Mouse (Mus musculus) ES-Bruce4 (cell line): ENCODE measurements around the gene Helz2. TPM values are rescaled to one million over a fixed set of nuclear protein-coding genes. Genes with fewer than 3 reads are reported as not detected.

Source experiments
- H3K27ac ChIP-seq: 2 replicates; pipeline ENCODE4 v1.5.1; 2012; ENCODE audit warnings: low read length, inconsistent platforms; ENCODE audit not compliant: insufficient read depth
- H3K27me3 ChIP-seq: 2 replicates; pipeline ENCODE4 v1.6.1; 2012; ENCODE audit warnings: mild to moderate bottlenecking, low read length, inconsistent platforms; ENCODE audit not compliant: control insufficient read depth, poor library complexity, insufficient read depth, severe bottlenecking
- H3K36me3 ChIP-seq: 2 replicates; pipeline ENCODE4 v1.6.1; 2012; ENCODE audit warnings: inconsistent platforms, mild to moderate bottlenecking, low read length, moderate library complexity; ENCODE audit not compliant: control insufficient read depth, poor library complexity, insufficient read depth, severe bottlenecking
- H3K4me1 ChIP-seq: one replicate; pipeline ENCODE4 v1.8.1; 2011; ENCODE audit warnings: low read length; ENCODE audit not compliant: control insufficient read depth, insufficient read depth
- H3K4me3 ChIP-seq: 2 replicates; pipeline ENCODE4 v1.5.1; 2011; ENCODE audit warnings: low read depth, mild to moderate bottlenecking, low read length
- H3K9ac ChIP-seq: 2 replicates; pipeline ENCODE4 v1.6.1; 2012; ENCODE audit warnings: low read depth, mild to moderate bottlenecking, inconsistent platforms; ENCODE audit not compliant: poor library complexity, severe bottlenecking
- H3K9me3 ChIP-seq: replicated peaks from 2 replicates; pipeline ENCODE4 v1.6.1; 2012; ENCODE audit warnings: mild to moderate bottlenecking, low read length, inconsistent platforms; ENCODE audit not compliant: control insufficient read depth, poor library complexity, insufficient read depth, severe bottlenecking
- CTCF ChIP-seq: IDR thresholded peaks from one replicate; pipeline ENCODE4 v1.8.1; 2011; ENCODE audit warnings: low read depth, low read length
- EP300 ChIP-seq: IDR thresholded peaks from 2 replicates; pipeline ENCODE4 v1.6.1; 2011; ENCODE audit warnings: low read depth, low read length; ENCODE audit not compliant: insufficient read depth
- POLR2A ChIP-seq: IDR thresholded peaks from one replicate; pipeline ENCODE4 v1.8.1; 2011; ENCODE audit warnings: low read length; ENCODE audit not compliant: insufficient read depth
- polyA plus RNA-seq: library from polyadenylated mRNA; stranded (reverse); fragments of >200 nt; gene quantifications from 2 replicates; pipeline ENCODE4 v1.2.4, GENCODE M21; 2011; ENCODE audit warnings: low read depth; ENCODE audit not compliant: missing spikeins, insufficient read depth, insufficient read length

The Helz2 gene
- polyA plus RNA-seq, 1 experiment: 1.4 TPM

DNA sequence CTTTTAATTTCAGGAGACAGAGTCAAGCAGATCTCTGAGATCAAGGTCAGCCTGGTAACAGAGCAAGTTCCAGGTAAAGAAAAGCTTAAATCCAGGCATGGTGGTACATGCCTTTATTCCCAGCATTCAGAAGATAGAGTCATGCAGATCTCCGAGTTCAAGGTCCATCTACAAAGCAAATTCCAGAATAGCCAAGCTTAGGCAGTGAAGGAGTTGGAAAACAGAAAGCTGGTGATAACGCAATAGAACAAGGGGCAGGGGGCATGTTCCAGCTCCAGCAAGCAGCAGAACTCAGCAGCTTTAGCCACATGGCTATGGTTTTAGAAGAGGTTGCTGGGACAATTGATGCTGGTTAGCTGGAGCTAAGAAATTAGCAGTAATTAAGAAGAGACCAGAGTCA lies 16.8 kb downstream of the Helz2 start:
- Histone ChIP-seq H3K27ac (no peak overlapping the region), H3K36me3 (no peaks in the 10 kb centered on the region), H3K27me3 (no peaks in the 10 kb centered on the region), H3K4me3 (no peak overlapping the region), H3K9me3 (no peaks in the 10 kb centered on the region), H3K9ac (no peak overlapping the region), H3K4me1 (no peaks in the 10 kb centered on the region)
- no peak for TF ChIP-seq EP300
- TF ChIP-seq POLR2A: no peak
- no peak for TF ChIP-seq CTCF

DNA sequence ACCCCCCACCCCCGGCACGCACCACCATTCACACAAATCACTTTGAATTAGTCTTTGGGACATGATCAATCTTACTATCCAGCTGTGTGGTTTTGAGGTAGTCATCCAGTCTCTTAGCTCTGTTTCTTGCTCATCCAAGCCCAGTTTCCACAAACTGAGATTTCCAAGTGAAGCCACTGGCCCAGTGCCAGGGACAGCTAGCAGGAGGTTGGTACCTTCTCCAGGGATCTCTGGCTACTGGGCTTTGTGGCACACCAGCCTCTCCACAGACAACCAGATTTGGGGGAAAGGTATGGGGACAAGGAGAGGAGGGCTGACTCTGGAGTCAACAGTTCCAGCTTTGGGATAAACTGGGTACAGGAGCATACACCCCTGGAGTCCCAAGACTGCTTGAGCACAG lies 21.5 kb downstream of the Helz2 start:
- no peak overlapping the region for H3K27ac ChIP-seq
- no peak overlapping the region for H3K4me3 ChIP-seq

DNA sequence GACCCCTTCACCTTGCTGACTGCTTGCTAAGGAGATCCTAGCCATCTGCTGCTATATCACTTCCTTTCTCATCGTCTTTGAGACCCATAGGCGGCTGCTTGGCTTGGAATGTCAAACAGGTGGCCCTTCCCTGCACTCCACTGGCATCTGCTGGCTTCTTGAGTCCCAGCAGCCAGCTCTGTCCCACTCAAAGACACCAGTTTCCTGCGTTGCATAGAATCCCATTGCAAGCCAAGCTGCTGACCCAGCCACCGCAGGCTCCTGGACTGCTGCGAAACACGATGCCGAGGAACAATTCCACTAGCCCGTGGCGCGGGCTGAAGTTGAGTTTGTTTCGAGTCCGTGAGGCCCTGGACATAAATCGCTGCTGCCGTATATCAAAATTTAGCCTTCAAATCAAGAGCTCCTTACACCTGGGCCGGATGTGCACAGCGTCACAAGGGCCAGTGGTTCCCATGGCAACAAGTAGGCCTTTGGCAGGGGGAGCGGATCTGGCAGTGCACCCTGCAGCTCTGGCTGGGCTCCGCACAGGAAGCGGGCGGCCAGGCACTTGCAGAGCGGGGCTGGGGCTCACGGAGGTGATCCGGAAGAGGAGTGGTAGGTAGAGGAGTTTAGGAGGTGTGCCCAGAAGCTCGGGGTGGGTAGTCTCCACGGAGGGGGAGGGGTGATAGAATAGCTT lies 22.1 kb downstream of the Helz2 start, which contains the start of gene Fndc11:
TSS of gene Fndc11 (plus strand) at position 476 of the 679 bp plus-strand sequence.
- Histone ChIP-seq H3K36me3 (no peaks in the 10 kb centered on the region), H3K27me3 (no peaks in the 10 kb centered on the region), H3K4me3 (peak within 1 kb of the TSS; percentile 20), H3K4me1 (no peaks in the 10 kb centered on the region), H3K27ac (no peak within 1 kb of the TSS), H3K9ac (no peak within 1 kb of the TSS), H3K9me3 (no peaks in the 10 kb centered on the region)
- TF ChIP-seq POLR2A: no peak
- TF ChIP-seq CTCF: no peak
- TF ChIP-seq EP300: no peak

More for the DNA sequence above, 21.5 kb downstream of the Helz2 start:
- H3K36me3 ChIP-seq: no peaks in the 10 kb centered on the region
- TF ChIP-seq POLR2A: no peak
- TF ChIP-seq EP300: no peak
- no peak for TF ChIP-seq CTCF
- no peaks in the 10 kb centered on the region for H3K4me1 ChIP-seq
- H3K9ac ChIP-seq: no peak overlapping the region
- no peaks in the 10 kb centered on the region for H3K9me3 ChIP-seq
- H3K27me3 ChIP-seq: no peaks in the 10 kb centered on the region

DNA sequence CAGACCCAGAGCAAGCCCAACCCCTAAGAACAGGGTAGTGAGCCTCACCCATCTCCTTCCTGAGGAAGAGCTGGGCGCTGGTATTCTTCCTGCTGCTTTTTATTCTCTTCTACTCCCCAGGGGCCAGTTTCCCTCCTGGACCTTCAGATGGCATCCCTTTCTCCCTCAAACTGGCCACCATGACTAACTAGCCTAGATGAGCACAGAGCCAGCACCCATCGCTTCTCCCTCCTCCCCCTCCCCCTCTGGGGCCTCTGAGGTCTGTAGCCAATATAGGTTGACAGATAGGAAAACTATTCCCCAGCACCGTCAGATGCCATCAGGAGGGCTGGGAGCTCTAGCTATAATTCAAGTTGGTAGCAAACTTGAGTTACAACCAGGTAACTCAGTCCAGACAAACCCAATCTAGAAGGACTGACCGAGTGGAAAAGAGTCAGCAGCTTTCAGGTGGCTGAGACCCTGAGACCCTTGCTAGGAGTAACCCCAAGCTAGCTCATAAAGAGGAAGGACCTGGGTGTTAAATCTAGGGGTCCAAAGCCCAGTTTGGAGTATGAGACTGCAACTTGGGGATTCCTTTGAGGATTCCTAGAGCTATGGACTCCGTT lies 22.8 kb downstream of the Helz2 start:
- no peaks in the 10 kb centered on the region for H3K9me3 ChIP-seq
- no peak overlapping the region for H3K9ac ChIP-seq
- H3K4me3 ChIP-seq: no peak overlapping the region
- H3K4me1 ChIP-seq: no peaks in the 10 kb centered on the region
- H3K27me3 ChIP-seq: no peaks in the 10 kb centered on the region
- no peak overlapping the region for H3K27ac ChIP-seq
- TF ChIP-seq CTCF (no peak), POLR2A (no peak), EP300 (no peak)
- H3K36me3 ChIP-seq: no peaks in the 10 kb centered on the region

DNA sequence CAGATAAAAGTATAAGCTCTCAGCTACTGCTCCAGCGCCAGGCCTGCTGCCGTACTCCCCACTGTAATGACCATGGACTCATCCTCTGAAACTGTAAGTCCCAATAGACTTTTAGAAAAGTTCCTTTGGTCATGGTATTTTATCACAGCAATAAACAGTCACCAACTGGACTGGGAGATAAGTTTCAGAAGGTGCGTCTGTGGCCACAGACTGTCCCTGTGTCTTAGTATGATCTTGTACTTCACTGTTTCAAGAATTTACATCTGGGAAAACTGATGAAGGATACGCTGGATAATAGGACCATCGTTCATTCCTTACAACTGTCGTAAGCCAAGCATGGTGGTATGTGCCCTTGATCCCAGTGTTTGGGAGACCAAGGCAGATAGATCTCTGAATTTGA lies 25.8 kb downstream of the Helz2 start:
- H3K36me3 ChIP-seq: no peaks in the 10 kb centered on the region
- no peak overlapping the region for H3K27ac ChIP-seq
- H3K9me3 ChIP-seq: no peaks in the 10 kb centered on the region
- H3K27me3 ChIP-seq: no peaks in the 10 kb centered on the region
- H3K9ac ChIP-seq: no peak overlapping the region
- H3K4me3 ChIP-seq: no peak overlapping the region
- TF ChIP-seq POLR2A (no peak), CTCF (no peak)
- H3K4me1 ChIP-seq: peaks cover 1% of the 10 kb centered on the region

DNA sequence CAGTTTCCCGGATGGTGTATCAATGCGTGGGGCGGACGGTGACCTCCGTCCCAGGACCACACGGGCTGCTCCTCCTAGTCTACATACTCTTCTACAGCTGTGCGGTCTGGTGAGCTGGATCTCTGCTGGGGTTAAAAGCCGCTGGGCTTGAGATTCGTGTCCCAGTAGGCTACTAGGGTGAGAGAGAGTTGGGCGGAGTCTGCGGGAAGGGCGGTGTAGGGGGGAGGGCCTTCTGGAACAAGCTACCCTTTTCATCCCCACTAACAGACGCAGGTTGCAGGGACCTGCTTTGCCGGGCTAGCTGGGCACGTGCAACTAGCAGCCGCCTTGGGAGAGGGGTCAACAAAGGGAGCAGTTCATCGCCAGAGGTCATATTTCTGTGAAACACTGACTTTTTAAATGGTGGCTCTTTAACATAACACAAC lies 28.8 kb downstream of the Helz2 start, which contains the start of gene Srms:
TSS of gene Srms (minus strand) at position 165 of the 425 bp plus-strand sequence.
- Histone ChIP-seq H3K4me3 (peak within 1 kb of the TSS; percentile 67), H3K9me3 (no peaks in the 10 kb centered on the region), H3K36me3 (no peaks in the 10 kb centered on the region), H3K27ac (no peak within 1 kb of the TSS), H3K27me3 (no peaks in the 10 kb centered on the region), H3K4me1 (peaks cover 1% of the 10 kb centered on the region), H3K9ac (peak within 1 kb of the TSS; percentile 35)
- no peak for TF ChIP-seq CTCF
- TF ChIP-seq EP300: peak; percentile 75; the same call in 1 of the 2 replicates
- TF ChIP-seq POLR2A: no peak
